Mouse (Mus musculus) central nervous system, embryonic 11.5 days (tissue): Measurements from ENCODE around the gene Lgi1. TPM values are rescaled to one million over a fixed set of nuclear protein-coding genes. Genes with fewer than 3 reads are reported as not detected.

Experiments
- polyA plus RNA-seq: library from polyadenylated mRNA; depleted of rRNA; stranded (reverse); fragments of >200 nt; gene quantifications from 2 replicates; pipeline ENCODE4 v1.2.3, GENCODE M21; 2012; rRNA removed

Lgi1 gene
- polyA plus RNA-seq = 1.1 and 2.1 TPM in 2 replicates

DNA sequence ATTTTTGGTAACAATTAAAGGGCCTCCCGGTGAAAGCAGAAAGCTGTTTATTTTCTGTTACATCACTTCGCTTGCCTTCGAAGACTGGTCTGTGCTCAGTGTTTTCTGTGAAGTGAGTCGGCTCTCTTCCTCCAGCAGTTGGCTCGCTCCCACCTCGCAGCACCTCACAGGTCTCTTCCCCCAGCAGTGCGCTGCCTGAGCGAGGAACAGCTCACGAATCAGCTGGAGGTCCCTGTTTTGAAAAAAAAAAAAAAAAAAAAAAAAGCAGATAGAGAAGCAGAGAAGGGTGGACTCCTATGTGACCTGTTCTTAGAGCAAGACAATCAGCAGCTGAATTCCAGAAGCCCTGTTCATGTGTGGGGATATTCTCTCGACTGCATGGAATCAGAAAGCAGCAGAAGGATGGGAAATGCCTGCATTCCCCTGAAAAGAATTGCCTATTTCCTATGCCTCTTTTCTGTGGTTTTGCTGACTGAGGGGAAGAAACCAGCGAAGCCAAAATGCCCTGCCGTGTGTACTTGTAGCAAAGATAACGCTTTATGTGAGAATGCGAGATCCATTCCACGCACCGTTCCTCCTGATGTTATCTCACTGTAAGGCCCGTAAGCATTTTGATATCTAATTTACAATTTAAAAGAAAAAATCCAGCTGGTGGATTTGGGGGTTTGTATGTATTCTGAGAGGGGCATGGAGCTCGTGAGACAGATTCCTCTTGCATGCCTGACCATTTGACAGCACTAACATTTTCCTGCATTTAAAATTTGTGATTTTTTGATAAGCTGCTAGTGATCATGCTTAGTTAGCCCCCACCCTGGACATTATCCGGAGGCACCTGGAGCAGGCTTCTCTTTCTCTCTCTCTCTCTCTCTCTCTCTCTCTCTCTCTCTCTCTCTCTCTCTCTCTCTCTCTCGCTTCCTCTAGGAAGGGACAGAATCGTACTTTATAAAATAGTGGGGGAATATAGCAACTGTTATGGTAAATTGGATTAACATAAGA is at the start of gene Lgi1:
Gene Lgi1, plus strand, starts transcription at position 32 of the 996 bp plus-strand sequence.

DNA sequence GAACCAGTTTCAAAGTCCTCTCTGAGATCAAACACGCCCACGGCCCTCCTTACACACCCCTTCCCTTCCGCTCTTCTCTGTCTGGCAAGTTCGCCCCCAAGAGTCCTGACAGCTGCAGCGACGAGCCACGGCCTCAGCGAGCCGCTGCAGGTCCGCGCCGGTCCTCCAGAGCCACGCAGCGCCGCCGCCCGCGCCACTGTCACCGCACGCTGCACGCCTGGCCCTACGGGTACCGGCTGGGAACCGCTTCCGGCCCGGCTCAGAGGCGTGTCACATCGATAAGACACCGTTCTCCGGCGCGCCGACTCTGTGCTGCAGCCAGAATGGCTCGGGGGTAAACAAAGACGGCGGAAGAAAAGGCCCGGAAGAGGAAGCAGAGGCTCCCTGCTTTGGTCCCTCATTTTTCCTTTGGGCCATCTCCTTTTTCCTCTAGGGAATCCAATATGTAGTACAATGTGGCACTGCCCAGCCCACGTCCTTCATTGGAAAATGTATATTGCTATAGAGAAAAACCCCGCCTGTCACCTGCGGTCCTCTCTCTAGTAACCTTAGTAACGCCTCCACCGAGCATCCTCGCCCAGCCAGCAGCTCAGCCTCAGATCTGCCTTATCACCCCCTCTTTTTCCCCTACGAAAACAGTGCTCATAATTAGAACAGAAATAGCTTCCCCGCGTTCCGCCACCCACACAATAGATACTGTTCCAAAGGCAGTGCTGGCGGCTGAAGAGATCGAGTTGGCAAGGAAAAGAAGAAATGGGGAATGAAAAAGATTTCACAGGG is 40.2 kb upstream of the Lgi1 start, which contains the start of gene Fra10ac1:
Gene Fra10ac1, minus strand, starts transcription at position 252 of the 780 bp plus-strand sequence.

Other genes with a start within 250 kb of the Lgi1 start
- gene Myof, start 221.0 kb upstream of the Lgi1 start, polyA plus RNA-seq = 5.8 and 10.6 TPM in 2 replicates
- 44.7 and 61.9 TPM in 2 replicates for gene Cep55, start 209.5 kb upstream of the Lgi1 start, polyA plus RNA-seq
- 0.17 and 0.20 TPM in 2 replicates for gene Ffar4, start 167.5 kb upstream of the Lgi1 start, polyA plus RNA-seq
- 29.2 and 93.5 TPM in 2 replicates for gene Rbp4, start 139.3 kb upstream of the Lgi1 start, polyA plus RNA-seq
- gene Pde6c, start 131.8 kb upstream of the Lgi1 start, polyA plus RNA-seq = 0.20 and 0.48 TPM in 2 replicates
- 38.2 and 53.9 TPM in 2 replicates for gene Fra10ac1, start 40.4 kb upstream of the Lgi1 start, polyA plus RNA-seq
- gene Slc35g1, start 131.4 kb downstream of the Lgi1 start, polyA plus RNA-seq = 3.8 and 4.1 TPM in 2 replicates
- 4.3 and 5.7 TPM in 2 replicates for gene Plce1, start 216.6 kb downstream of the Lgi1 start, polyA plus RNA-seq